Mouse (Mus musculus): ENCODE measurements at regions not wholly inside any gene's neighbourhood (a gene's known extent, or its start where the extent isn't known, plus 50 kb on each side); places are given as distances from the start of the nearest gene placed in this dataset.

DNA sequence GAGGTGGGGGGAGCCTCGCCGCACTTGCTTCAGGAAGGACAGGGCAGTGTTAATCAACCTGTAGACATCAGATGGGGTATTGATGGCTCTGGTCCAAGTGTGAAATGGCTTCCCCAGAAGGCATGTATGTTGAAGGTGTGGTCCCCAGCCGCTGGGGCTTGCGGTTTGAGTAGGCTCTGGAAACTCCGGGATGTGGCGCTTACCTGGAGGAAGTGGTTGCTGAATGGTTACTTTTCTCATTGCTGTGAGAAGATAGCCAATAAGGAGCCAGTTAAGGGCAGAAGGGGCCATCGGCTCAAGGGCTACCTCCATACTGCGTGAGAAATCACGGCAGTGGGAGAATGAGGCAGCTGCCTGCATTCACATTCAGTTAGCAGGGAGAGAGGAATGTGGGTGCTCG, 181.6 kb upstream of the Agap1 start:
- no peak for TF ChIP-seq CTCF (IDR thresholded peaks at IDR 0.05; ENCODE audit: low read depth)
- TF ChIP-seq EP300 (IDR thresholded peaks at IDR 0.05; ENCODE audit: low read depth) = no peak

Measured in liver, embryonic 14.5 days (tissue).